Mouse (Mus musculus): ENCODE measurements around the gene Yjefn3.

Gene Yjefn3

GRCm38 (mm10) chr8:69902163-69903062, at the start of gene Yjefn3, which contains the start of the genes Tssk6 and Ndufa13:
Gene Yjefn3 (minus strand): TSS chr8:69902712.
Gene Tssk6 (plus strand): TSS chr8:69902184.
Gene Ndufa13 (minus strand): TSS chr8:69902558.
- TF ChIP-seq GATA4 (IDR thresholded peaks at IDR 0.05; ENCODE audit: insufficient replicate concordance, low read length), result no peak

DNA sequence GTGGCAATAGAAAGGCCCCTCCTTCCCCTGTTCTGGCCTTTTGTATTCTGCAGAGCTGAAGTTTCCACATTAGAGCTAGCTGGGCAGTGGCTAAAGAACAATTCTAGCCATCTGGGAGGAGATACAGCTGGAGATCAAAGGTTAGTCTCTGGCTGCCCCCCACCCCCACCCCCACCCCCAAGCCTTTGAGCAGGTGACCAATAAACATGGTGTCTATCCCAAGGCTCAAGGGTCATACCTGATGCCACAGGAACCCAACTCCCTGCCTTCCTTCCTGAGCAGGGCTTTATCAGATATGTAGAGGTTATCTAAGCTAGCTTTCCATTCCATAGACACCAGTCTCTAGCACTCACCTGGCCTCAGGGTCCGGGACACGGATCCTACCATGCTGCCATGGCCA, 47.8 kb upstream of the Yjefn3 start:
- TF ChIP-seq GATA4 (IDR thresholded peaks at IDR 0.05; ENCODE audit: insufficient replicate concordance, low read length), result no peak

- no peak for TF ChIP-seq GATA4 (IDR thresholded peaks at IDR 0.05; ENCODE audit: insufficient replicate concordance, low read length)
These were observed 37.9 kb upstream of the Yjefn3 start for GRCm38 (mm10) chr8:69940386-69940785.

DNA sequence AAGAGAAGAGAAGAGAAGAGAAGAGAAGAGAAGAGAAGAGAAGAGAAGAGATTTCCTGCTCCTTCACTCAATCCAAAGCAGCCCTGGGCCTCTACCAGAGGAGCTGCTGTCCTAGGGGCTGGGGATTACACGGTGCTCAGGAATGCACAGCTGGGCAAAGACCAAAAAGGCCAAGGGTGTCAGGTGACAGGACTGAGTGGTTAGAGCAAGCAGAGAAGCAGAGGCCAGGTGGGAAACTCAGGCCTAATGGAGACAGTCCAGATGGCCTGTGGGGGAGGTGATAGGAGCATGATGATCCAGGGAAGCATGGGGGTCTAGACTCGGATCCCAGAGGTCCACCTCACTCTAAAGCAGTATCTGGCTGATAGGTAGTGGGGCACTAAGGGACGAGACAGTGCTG, 37.1 kb upstream of the Yjefn3 start:
- no peak for TF ChIP-seq GATA4 (IDR thresholded peaks at IDR 0.05; ENCODE audit: insufficient replicate concordance, low read length)

DNA sequence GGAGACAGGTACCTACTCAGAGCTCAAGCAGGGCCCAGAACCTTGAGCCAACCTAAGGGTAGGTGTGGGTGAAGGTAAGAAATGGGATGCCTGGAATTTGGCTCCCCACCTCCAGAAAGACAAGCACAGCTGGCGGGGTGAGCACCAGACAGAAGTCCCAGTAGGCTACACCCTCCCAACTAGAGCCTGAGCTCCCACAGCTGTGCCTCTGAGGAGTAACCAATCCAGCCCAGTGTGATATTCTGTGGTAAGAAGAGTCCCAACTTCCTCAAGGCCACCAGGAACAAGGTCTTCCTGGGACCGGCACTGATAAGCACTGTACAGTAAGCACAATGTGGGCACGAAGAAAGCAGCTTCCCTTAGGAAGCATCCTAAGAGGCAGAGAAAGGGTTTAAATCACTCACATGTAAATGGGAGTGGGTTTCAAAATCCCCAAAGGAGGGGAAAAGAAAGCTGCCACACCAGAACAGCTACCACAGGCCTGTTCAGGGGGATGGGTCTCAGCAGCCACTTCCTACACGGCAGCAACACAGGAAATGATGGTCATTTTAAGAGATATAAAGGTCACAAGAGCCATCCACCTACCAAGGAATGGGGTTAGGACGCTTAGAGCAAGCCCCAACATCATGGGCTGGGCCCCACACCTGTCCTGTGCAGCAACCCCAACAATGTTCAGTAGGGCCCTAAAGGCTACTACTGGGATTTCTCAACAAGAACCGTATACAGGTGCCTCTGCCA, 35.9 kb upstream of the Yjefn3 start:
- TF ChIP-seq GATA4 (IDR thresholded peaks at IDR 0.05; ENCODE audit: insufficient replicate concordance, low read length), result no peak; the same call in 1 of the 2 replicates

- no peak for TF ChIP-seq GATA4 (IDR thresholded peaks at IDR 0.05; ENCODE audit: insufficient replicate concordance, low read length)
These were observed 35.0 kb upstream of the Yjefn3 start for GRCm38 (mm10) chr8:69937466-69937865.

GRCm38 (mm10) chr8:69936050-69936794, 33.7 kb upstream of the Yjefn3 start:
- no peak for TF ChIP-seq GATA4 (IDR thresholded peaks at IDR 0.05; ENCODE audit: insufficient replicate concordance, low read length)

DNA sequence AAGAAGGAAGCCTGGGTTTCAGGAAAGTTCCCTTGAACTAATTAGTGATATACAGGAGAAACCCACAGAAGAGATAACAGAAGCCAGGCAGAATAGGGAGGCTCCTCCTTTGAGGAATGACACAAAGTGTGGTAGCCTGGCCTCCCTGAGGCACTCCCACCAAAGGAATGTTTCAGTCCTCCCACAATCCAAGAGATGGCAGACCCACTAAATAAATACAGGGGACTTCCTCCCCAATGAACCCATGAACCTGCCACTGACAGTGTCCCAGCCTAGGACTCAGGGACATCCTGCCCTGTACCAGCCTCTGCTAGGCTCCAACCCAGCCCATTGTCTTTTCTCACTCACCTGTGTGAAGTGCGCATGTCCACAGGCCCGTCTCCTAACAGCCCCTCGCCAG, 32.9 kb upstream of the Yjefn3 start:
- TF ChIP-seq GATA4 (IDR thresholded peaks at IDR 0.05; ENCODE audit: insufficient replicate concordance, low read length), result no peak

DNA sequence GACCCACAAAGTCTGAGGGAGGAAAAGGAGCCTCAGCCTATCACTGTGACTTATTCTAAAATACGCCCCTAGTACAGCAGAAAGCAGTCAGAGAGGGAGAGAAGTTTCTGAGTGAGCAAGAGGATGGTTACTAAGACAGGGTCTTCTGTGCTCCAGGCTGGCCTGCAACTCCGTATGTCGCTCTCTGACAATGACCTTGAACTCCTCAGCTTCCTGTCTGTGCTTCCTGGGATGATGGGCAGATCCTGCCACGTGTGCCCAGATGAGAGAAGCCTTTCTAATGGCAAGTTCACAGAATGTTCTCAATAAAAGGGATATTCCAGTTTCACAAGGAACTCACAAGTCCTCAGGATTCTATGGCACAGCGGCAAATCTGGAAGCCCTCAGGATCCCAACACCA, 32.1 kb upstream of the Yjefn3 start:
- no peak for TF ChIP-seq GATA4 (IDR thresholded peaks at IDR 0.05; ENCODE audit: insufficient replicate concordance, low read length)

DNA sequence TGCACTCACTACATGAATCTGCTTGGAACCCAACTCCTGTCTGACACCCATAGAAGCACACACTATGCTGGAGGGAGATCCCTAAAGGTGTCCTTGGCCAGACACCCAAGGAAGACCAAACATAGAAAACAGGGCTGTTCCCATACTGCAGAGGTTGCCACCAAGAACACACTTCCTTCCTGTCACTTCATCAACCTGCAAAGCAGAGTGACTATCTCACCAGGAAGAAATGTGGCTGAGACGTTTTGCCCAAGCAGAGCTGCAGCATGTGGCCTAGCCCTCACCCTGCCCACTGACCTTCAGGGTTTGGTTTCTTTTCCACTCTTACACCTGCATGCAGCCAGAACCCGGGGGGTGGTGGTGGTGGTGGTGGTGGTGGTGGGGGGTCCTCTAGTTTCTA, 31.3 kb upstream of the Yjefn3 start:
- TF ChIP-seq GATA4 (IDR thresholded peaks at IDR 0.05; ENCODE audit: insufficient replicate concordance, low read length), result no peak

- TF ChIP-seq GATA4 (IDR thresholded peaks at IDR 0.05; ENCODE audit: insufficient replicate concordance, low read length), result no peak
These were observed 24.4 kb upstream of the Yjefn3 start for GRCm38 (mm10) chr8:69926901-69927300.

DNA sequence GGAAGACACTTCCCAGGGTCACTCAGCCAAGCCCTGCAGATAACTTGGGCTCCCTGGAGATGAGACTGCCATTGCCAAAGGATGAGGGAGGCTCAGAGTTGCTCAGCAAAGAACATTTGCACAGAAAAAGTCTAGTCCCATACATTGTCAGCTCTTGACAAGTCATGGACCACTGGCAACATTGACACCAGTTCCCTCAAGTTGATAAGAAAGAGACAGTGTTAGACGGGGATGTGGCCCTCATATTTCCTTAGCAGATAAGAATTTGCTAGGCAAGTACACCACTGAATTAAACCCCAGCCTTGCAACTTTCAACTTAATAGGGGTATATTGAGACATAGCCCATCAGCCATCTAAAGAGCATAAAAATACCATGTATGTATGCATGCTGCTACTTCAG, 21.5 kb upstream of the Yjefn3 start:
- TF ChIP-seq GATA4 (IDR thresholded peaks at IDR 0.05; ENCODE audit: insufficient replicate concordance, low read length), result no peak

DNA sequence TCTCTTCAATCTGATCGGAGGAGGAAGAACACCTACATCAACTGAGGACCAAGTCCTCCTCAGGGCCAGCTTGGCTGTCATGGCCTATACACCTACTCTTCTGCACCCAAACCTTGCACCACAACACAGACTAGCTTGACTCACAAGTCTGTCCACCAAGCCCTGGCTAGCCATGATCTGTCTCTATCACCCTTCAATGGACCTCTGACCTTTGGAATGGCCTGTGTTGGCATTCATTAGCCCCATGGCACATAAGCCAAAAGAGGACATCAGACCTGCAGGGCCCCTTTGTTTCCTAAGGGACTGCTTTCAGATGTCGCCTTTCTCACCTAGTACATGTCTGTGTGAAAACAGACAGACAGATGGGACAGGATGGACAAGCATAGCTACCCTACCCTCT, 18.6 kb upstream of the Yjefn3 start:
- TF ChIP-seq GATA4 (IDR thresholded peaks at IDR 0.05; ENCODE audit: insufficient replicate concordance, low read length), result no peak

- peak; percentile 80; the same call in 1 of the 2 replicates for TF ChIP-seq GATA4 (IDR thresholded peaks at IDR 0.05; ENCODE audit: insufficient replicate concordance, low read length)
These were observed 17.6 kb upstream of the Yjefn3 start for GRCm38 (mm10) chr8:69919876-69920662.

GRCm38 (mm10) chr8:69919010-69919409, 16.5 kb upstream of the Yjefn3 start:
- no peak for TF ChIP-seq GATA4 (IDR thresholded peaks at IDR 0.05; ENCODE audit: insufficient replicate concordance, low read length)

Measured in liver, adult (tissue).